Mouse (Mus musculus): ENCODE data around the gene Cdc7. TPM values are rescaled to one million over a fixed set of nuclear protein-coding genes. Genes with fewer than 3 reads are reported as not detected.
"Not testable (repeated sequence)": the region's sequence is repeated elsewhere in the genome, so short reads cannot be mapped to it uniquely, and the experiment has no call there.

The Cdc7 gene
- polyA plus RNA-seq, 1 experiment from 2014 or later, result 41.1 TPM

- Histone ChIP-seq H3K36me3 (peaks cover 31% of the 10 kb centered on the region), H3K4me2 (no peak overlapping the region), H3K4me3 (no peak overlapping the region), H3K9ac (peak overlapping the region; percentile 29; the same call in 1 of the 2 replicates), H3K27me3 (no peaks in the 10 kb centered on the region), H3K9me3 (no peaks in the 10 kb centered on the region), H3K4me1 (replicated peaks) (peaks cover 16% of the 10 kb centered on the region), H3K27ac (no peak overlapping the region)
- ATAC-seq (ENCODE audit: low FRiP score), result no peak
- WGBS, result 93% methylated on average over 1 of the region's 1 CpGs
These were observed 3.5 kb downstream of the Cdc7 start for GRCm38 (mm10) chr5:106967578-106967977.

GRCm38 (mm10) chr5:106973883-106974282, 9.8 kb downstream of the Cdc7 start:
- WGBS, result 91% methylated on average over 7 of the region's 7 CpGs
- H3K27me3 ChIP-seq, result no peaks in the 10 kb centered on the region
- no peak overlapping the region for H3K4me3 ChIP-seq
- H3K27ac ChIP-seq, result no peak overlapping the region
- no peak overlapping the region for H3K4me2 ChIP-seq
- H3K9ac ChIP-seq, result no peak overlapping the region
- H3K4me1 ChIP-seq (replicated peaks), result no peaks in the 10 kb centered on the region
- no peak for ATAC-seq (ENCODE audit: low FRiP score)
- H3K36me3 ChIP-seq, result peaks cover 86% of the 10 kb centered on the region
- no peaks in the 10 kb centered on the region for H3K9me3 ChIP-seq

- Histone ChIP-seq H3K36me3 (peaks cover 82% of the 10 kb centered on the region), H3K4me1 (replicated peaks) (no peaks in the 10 kb centered on the region), H3K27ac (no peak overlapping the region), H3K4me3 (no peak overlapping the region), H3K27me3 (no peaks in the 10 kb centered on the region), H3K9me3 (no peaks in the 10 kb centered on the region), H3K9ac (no peak overlapping the region), H3K4me2 (no peak overlapping the region)
- 92% methylated on average over 7 of the region's 7 CpGs for WGBS
- no peak for ATAC-seq (ENCODE audit: low FRiP score)
These were observed 15.0 kb downstream of the Cdc7 start for GRCm38 (mm10) chr5:106979156-106979555.

GRCm38 (mm10) chr5:106982298-106982952, 18.3 kb downstream of the Cdc7 start:
- ATAC-seq (ENCODE audit: low FRiP score), result no peak
- H3K27me3 ChIP-seq, result no peaks in the 10 kb centered on the region
- peaks cover 64% of the 10 kb centered on the region for H3K36me3 ChIP-seq
- no peaks in the 10 kb centered on the region for H3K9me3 ChIP-seq
- H3K27ac ChIP-seq, result no peak overlapping the region
- 87% methylated on average over 7 of the region's 7 CpGs for whole genome bisulfite sequencing
- no peak overlapping the region for H3K4me3 ChIP-seq
- H3K9ac ChIP-seq, result no peak overlapping the region
- no peaks in the 10 kb centered on the region for H3K4me1 ChIP-seq (replicated peaks)
- H3K4me2 ChIP-seq, result no peak overlapping the region

GRCm38 (mm10) chr5:106984934-106985333, 20.8 kb downstream of the Cdc7 start:
- not testable (repeated sequence) for ATAC-seq (ENCODE audit: low FRiP score); H3K4me3 ChIP-seq; H3K4me1 ChIP-seq (replicated peaks); H3K4me2 ChIP-seq; H3K9ac ChIP-seq; H3K27ac ChIP-seq; H3K9me3 ChIP-seq; H3K27me3 ChIP-seq
- WGBS, result 96% methylated on average over 3 of the region's 3 CpGs
- peaks cover 40% of the 10 kb centered on the region for H3K36me3 ChIP-seq

GRCm38 (mm10) chr5:106985594-106985993, 21.5 kb downstream of the Cdc7 start:
- H3K36me3 ChIP-seq, result peaks cover 35% of the 10 kb centered on the region
- H3K4me2 ChIP-seq, result no peak overlapping the region
- H3K27ac ChIP-seq, result no peak overlapping the region
- H3K27me3 ChIP-seq, result no peaks in the 10 kb centered on the region
- no peak overlapping the region for H3K9ac ChIP-seq
- ATAC-seq (ENCODE audit: low FRiP score), result no peak
- H3K4me1 ChIP-seq (replicated peaks), result no peaks in the 10 kb centered on the region
- H3K9me3 ChIP-seq, result no peaks in the 10 kb centered on the region
- no peak overlapping the region for H3K4me3 ChIP-seq
- WGBS, result 77% methylated on average over 2 of the region's 2 CpGs

GRCm38 (mm10) chr5:106989181-106989580, 25.1 kb downstream of the Cdc7 start:
- no peak overlapping the region for H3K4me3 ChIP-seq
- H3K4me2 ChIP-seq, result no peak overlapping the region
- no peak overlapping the region for H3K27ac ChIP-seq
- 70% methylated on average over 8 of the region's 8 CpGs for WGBS
- 0 out of 2 replicates have a peak, but pooled peaks cover 5% of the 10 kb centered on the region for H3K4me1 ChIP-seq (replicated peaks)
- no peaks in the 10 kb centered on the region for H3K9me3 ChIP-seq
- H3K36me3 ChIP-seq, result peaks cover 12% of the 10 kb centered on the region
- no peaks in the 10 kb centered on the region for H3K27me3 ChIP-seq
- H3K9ac ChIP-seq, result no peak overlapping the region
- no peak for ATAC-seq (ENCODE audit: low FRiP score)

- H3K4me3 ChIP-seq, result no peak overlapping the region
- H3K4me2 ChIP-seq, result no peak overlapping the region
- no peaks in the 10 kb centered on the region for H3K9me3 ChIP-seq
- no peak for ATAC-seq (ENCODE audit: low FRiP score)
- no peak overlapping the region for H3K9ac ChIP-seq
- H3K27ac ChIP-seq, result no peak overlapping the region
- peaks cover 6% of the 10 kb centered on the region for H3K36me3 ChIP-seq
- 80% methylated on average over 12 of the region's 12 CpGs for WGBS
- H3K27me3 ChIP-seq, result 0 out of 2 replicates have a peak, but pooled peaks cover 1% of the 10 kb centered on the region
- H3K4me1 ChIP-seq (replicated peaks), result 0 out of 2 replicates have a peak, but pooled peaks cover 5% of the 10 kb centered on the region
These were observed 25.7 kb downstream of the Cdc7 start for GRCm38 (mm10) chr5:106989786-106990185.

- no peak overlapping the region for H3K27ac ChIP-seq
- H3K4me1 ChIP-seq (replicated peaks), result 0 out of 2 replicates have a peak, but pooled peaks cover 5% of the 10 kb centered on the region
- no peak for ATAC-seq (ENCODE audit: low FRiP score)
- no peak overlapping the region for H3K4me2 ChIP-seq
- 0 out of 2 replicates have a peak, but pooled peaks cover 3% of the 10 kb centered on the region for H3K27me3 ChIP-seq
- no peak overlapping the region for H3K4me3 ChIP-seq
- H3K9me3 ChIP-seq, result no peaks in the 10 kb centered on the region
- 51% methylated on average over 14 of the region's 14 CpGs for WGBS
- no peak overlapping the region for H3K9ac ChIP-seq
- H3K36me3 ChIP-seq, result 0 out of 2 replicates have a peak, but pooled peaks cover 5% of the 10 kb centered on the region
These were observed 26.6 kb downstream of the Cdc7 start for GRCm38 (mm10) chr5:106990639-106991299.

- Histone ChIP-seq H3K9ac (no peak overlapping the region), H3K4me1 (replicated peaks) (0 out of 2 replicates have a peak, but pooled peaks cover 5% of the 10 kb centered on the region), H3K27me3 (0 out of 2 replicates have a peak, but pooled peaks cover 3% of the 10 kb centered on the region), H3K4me2 (no peak overlapping the region), H3K27ac (no peak overlapping the region), H3K4me3 (no peak overlapping the region), H3K9me3 (no peaks in the 10 kb centered on the region), H3K36me3 (0 out of 2 replicates have a peak, but pooled peaks cover 2% of the 10 kb centered on the region)
- WGBS, result 73% methylated on average over 8 of the region's 8 CpGs
- no peak for ATAC-seq (ENCODE audit: low FRiP score)
These were observed 27.3 kb downstream of the Cdc7 start for GRCm38 (mm10) chr5:106991300-106991929.

GRCm38 (mm10) chr5:106994716-106995115, 30.6 kb downstream of the Cdc7 start:
- no peak overlapping the region for H3K4me2 ChIP-seq
- WGBS, result 30% methylated on average over 3 of the region's 3 CpGs
- no peak overlapping the region for H3K4me3 ChIP-seq
- ATAC-seq (ENCODE audit: low FRiP score), result no peak
- H3K27me3 ChIP-seq, result 0 out of 2 replicates have a peak, but pooled peaks cover 3% of the 10 kb centered on the region
- 0 out of 2 replicates have a peak, but pooled peaks cover 5% of the 10 kb centered on the region for H3K4me1 ChIP-seq (replicated peaks)
- no peak overlapping the region for H3K27ac ChIP-seq
- no peaks in the 10 kb centered on the region for H3K36me3 ChIP-seq
- no peaks in the 10 kb centered on the region for H3K9me3 ChIP-seq
- H3K9ac ChIP-seq, result no peak overlapping the region

GRCm38 (mm10) chr5:106995886-106996538, 31.9 kb downstream of the Cdc7 start:
- Histone ChIP-seq H3K4me3 (no peak overlapping the region), H3K27ac (no peak overlapping the region), H3K4me1 (replicated peaks) (0 out of 2 replicates have a peak, but pooled peaks cover 4% of the 10 kb centered on the region), H3K36me3 (no peaks in the 10 kb centered on the region), H3K9me3 (no peaks in the 10 kb centered on the region), H3K4me2 (no peak overlapping the region), H3K9ac (no peak overlapping the region), H3K27me3 (0 out of 2 replicates have a peak, but pooled peaks cover 3% of the 10 kb centered on the region)
- no peak for ATAC-seq (ENCODE audit: low FRiP score)
- 48% methylated on average over 5 of the region's 5 CpGs for WGBS

Data from hindbrain, embryonic 13.5 days (tissue).